Mouse (Mus musculus) telencephalon, adult 2 months (tissue): Measurements from ENCODE around the gene Fars2.
A peak's percentile ranks its signal among the peaks of the same experiment; 100 is the strongest.

Source experiments
- DNase-seq: peaks from one replicate; pipeline ENCODE4 v3.0.0-alpha.2; 2011; ENCODE audit warnings: low read depth, low spot score

Fars2 gene

DNA sequence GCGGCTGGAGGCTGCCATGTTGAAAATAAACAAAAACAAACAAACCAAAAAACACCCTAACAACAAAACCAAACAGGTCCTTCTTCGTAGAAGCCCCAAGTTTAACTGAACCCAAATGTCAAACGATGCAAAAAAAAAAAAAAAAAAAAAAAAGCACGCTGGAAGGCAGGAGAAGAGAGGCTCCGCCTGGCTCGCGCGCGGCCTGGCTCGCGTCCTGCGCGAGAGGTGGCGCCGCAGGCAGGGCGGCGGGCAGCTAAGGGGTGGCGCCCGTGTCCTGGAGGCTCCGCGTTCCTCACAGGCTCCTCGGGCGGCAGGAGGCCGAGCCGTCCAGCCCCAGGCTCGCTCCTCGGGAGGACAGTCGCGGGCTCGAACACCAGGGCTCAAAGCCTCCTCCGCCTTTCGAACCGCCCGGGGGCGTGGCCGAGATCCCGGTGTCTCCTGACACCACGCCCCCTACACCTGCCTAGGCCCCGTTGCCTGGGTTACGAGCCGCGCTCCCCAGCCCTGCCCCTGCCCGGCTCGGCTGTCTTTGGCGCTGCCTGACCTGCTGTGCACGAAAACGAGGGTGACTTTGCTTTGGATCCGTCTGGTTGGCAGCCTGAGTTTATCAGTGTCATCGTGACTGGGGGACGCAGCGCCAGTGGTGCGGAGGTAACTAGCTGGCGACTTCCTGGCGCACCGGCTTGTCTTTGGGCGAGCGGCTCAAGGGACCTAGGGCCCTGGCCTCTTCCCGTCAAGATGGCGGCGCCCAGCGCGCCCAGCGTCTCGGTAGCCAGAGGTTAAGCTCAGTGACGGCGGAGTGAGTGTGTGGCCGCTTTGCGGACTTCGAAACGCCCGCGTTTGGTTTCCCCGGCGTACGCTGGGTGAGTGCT, at the start of gene Fars2, which contains the start of gene Lyrm4:
Fars2 (plus strand) TSS at position 270 of the 872 bp plus-strand sequence.
Lyrm4 (minus strand) TSS at position 384 of the 872 bp plus-strand sequence.
- DNase-seq, result peak; percentile 91

DNA sequence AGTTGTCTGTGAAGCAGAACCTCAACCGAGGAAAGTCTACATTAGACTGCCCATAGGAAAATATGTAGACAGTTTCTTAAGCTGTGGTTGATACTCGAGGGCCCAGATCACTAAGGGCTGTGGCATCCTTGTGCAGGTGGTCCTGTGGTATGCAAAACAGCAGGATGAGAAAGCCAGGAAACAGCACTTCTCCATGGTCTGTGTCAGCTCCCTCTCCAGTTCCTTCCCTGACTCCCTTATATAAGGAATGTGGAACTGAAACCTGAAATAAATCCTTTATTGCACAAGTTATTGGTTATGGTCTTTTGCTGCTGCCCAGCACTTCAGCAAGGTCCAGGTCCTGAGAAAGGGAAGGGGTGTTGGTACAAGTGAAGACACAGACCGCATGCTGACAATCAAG, 42.7 kb upstream of the Fars2 start:
- DNase-seq, result no peak

DNA sequence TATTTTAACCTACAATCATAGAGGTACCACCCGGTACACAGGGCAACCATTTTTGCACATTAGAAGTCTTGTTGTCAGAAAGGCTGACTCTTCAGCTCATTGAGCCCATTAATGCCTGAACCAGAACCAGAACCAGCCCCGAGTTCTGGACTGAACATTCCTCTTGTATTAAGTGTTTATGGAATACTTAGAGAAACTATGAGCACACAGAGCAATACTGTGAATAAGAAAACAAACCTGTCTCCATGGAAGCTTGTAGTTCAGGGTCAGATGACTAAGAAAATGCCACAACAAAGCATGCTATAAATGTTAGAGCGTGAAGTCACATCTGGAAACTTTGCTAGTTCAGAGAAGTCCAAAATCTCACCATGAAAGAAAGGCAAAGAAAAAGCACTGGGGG, 35.6 kb upstream of the Fars2 start:
- no peak for DNase-seq

DNA sequence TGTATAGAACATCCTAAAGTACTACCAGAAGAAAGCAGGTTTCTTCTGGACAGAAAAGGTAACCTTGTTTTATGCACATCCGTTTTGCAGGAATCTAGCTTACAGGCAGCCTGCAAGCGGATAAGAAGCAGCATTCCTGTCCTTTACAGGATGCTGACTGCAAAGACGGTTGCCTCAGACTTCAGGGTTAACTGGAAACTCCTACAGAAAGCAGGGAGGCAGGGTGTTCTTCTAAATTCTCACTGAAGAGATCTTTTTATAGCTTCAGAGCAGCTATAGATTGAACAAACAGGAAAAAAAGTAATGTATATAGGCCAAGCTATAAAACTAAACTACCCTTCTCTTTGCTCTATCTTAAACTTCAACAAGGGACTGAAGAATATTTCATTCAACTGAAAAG, 32.5 kb upstream of the Fars2 start:
- peak; percentile 58 for DNase-seq

DNA sequence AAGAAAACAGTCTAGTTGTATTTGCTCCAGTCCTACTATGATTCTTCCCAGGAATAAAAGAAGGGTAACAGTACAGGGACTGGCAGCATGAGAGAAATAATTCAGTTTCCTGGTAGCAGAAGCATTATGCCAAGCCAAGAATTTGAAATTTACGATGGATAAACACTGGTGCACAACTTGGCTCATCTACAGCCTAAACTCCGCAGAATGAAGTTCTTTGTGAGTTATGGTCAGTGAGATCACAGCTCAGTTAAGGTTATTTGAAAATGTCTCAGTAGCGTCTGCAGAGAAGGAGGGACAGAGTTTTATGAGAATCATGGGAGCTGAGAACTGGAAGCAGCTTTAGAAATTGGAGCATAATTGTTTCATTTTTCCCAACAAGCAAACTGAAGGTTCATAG, 31.2 kb upstream of the Fars2 start:
- no peak for DNase-seq

DNA sequence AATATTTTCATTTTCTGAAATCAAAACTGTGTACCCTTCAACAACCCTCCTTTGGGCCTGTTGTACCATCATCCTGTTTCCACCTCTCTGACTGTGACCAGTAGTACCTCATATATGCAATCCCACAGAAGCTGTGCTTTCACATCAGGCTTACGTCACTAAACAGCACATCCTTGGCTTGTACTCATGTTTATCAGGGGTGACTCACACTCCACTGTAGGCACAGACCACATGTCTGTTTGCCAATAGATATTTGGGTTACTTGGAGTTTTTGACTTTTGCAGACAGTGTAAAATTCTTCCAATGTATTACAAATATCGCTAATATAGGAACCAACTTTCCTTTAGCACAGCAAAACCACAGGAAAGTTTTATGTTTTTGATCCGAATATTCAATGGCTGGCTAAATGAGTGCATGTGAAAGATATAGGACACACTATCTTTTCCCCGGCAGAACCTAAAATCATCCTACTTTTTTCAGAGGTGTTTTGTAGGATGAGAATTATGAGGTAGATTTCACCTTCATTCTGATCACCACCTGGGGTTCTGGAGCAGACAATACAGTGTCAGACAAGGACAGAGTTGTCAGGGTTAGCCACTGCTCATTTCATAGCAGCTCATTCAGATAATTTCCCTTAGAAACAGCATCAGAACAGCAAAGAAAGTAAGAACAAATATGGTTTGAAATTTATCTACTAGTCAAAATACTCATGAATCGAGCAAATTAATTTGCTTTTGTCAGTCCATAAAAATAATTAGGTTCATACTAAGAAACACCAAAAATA, 30.4 kb upstream of the Fars2 start:
- DNase-seq, result peak; percentile 9

DNA sequence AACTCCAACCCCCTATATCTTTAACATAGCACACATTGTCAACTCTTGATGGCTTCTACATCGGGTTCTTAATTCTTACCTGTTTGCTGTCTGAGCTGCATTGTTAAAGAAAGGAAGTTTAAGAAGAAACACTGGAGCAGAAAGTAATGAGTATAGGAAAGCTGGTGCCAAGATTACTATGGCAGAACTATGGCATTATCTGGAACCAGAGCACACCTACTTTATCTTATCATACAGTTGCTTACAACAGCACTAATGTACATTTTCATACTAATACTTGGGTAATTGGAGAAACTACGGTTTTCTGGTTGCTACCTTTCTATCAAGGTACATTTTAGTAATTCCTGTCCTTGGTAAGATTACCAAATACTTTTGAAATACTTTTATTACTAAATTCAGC, 29.8 kb upstream of the Fars2 start:
- no peak for DNase-seq

DNA sequence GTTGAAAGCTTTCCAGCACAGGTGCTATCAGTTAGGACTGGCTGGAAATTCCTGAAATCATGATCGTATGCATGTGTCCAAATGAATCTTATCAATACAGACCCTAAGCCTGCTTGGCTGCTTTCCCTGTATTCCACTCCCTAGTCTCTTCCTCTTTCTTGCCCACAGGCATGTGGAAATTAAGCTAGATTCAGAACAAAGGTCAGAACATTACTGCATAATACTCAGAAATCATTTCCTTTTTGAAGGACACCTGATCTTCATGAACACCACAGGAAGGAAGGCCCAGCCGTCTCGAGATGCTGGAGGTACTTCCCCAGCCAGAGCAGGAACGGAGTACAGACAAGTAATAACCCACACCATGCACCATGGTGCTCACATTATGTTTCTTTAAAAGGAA, 29.0 kb upstream of the Fars2 start:
- DNase-seq, result no peak

DNA sequence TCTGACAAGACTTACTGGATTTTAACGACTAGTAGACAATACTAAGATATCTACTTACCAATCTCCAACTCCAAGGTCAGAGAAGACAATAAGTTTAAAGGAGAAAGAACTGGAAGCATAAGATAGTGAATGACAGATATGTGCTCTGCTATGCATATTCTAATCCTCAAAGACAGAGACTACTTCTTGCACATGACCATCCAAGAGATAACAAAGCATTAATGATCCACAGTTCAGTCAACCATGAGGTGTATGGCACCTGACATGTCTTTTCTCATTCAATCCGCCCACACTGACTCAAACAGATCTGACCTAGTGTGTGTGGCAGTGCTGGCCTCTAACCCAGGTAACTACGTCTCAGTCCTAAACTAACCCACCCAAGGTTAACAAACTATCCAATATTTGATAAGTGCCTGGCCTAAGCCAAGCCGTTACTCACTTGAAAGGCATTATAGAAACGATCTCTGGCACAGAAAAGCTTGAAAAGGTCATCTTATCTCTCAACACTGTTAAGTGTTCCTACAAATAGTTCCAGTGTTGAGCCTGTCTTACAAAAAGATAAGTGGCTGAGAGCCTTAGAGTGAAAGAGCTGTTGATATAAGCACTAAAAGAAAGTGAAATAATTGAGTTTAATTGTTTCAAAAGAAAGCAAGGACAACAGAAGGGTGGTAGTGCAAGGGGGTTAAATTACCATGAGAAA, 20.4 kb upstream of the Fars2 start:
- no peak for DNase-seq

DNA sequence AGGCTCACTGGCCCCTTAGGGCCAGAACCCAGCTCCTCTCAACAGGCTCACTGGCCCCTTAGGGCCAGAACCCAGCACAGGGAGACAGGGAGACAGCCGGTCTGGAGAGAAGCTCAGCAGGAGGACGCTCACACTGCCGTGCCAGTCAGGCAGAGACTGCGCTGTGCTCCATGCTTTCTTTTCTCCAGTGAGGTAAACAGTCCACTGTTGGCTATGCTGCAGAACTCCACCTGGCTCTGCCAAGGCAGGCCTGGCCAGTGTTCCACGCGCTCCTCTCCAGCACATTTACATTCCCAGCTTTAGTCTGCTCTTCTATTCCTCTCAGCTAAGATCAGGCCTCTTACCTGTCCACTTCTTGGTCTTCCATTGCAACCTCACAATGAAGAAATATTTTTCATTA, 11.6 kb upstream of the Fars2 start:
- no peak for DNase-seq

DNA sequence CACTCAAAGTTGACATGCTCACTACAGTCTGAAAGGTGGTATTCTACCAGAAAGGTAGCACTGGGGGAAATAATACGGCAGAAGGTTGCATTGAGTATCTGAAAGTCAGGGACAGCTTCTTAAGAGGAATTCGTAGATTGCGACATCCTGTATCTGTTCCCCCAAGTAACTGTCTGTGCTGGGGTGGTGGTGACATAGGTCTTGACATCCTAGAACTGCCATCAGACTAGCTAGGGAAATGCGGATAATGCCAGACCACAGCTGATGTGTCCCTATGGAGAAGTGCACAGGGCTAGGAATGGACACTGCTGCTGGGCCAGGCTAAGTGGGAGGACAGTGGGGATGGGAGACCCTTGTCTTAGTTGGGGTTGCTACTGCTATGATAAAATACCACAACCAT, 8.7 kb upstream of the Fars2 start:
- DNase-seq, result no peak

DNA sequence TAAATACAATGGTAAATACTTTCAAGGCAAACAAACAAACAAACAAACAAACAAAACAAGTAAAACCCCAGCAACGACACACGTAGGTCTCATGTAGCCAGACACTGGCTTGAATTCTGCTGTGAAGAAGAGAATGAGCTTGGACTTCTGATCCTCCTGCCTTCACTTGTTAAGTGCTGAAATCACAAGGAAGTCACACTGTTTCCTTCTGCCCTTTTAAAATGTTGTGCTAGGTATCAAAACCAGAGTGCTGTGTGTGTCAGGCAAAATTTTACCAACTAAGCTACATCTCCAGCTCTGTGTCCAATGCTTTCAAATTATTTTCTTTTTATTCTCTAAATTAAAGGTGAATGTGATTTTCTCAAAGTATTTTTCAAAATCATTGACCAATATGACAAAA, 5.9 kb upstream of the Fars2 start:
- DNase-seq, result no peak

DNA sequence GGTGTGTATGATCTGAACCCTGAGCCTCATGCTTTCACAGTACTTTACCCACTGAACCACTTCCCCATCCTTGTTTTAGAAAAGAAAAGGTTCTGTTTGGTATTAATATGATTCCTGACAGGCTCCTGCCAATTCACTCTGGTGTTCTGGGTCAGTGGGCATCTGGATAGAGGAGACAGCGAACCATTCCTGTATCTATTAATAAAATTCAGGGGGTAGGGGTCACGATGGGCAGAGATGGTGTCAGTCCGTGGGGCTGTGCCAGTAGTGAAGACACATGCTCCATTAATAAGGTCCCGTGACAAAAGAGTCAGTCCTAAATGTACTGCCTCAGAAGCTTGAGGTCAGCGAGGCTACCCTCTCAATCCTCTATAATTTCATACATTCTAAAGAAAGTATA, 4.0 kb upstream of the Fars2 start:
- no peak for DNase-seq

DNA sequence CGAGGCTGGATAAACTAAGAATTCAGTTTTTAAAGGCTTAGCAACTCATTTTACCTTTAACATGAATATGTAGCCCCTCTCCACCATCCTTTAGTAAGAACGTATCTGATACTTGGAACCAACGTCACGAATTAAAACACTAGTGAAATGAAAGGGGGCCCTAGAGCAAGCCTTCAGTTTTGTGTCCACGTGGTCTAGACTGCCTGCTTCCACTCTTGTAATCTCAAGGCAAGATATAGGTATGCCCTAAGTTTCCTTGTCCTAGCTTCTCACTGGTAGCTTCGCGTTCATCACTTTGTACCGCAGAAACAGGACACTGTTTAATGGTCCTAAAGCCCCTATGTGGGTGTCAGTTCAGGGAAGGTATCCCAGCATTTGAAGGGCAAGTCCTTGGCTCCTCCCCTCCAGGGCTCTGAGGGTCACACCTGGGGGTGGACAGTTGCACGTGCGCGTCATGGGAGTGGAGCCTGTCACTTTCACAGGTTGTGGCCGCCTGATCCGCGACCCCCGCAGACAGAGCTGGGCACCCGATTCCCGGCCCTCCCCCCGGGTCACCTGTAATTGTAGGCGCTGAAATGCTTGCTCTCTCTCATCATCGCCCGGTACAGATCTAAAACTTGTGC, 581 bp upstream of the Fars2 start:
- DNase-seq, result no peak

DNA sequence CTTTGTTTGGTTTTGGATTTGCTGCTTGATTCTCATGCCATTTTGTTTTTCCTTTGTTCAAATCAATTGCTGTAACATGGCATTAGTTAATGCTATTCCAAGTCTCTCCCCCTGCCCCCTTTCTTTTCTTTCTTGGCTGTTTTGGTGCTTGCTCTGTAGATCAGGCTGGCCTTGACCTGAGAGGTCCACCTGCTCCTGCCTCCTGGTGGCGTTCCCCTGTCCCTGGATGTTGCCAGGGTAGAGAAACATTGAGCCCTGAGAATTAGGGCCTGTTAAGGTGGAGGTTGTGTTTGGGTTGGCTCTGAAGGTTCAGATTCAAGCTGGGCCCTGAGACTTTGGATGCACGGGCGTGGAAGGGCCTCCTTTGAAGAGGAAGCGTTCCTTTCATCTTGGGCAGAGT, 2.5 kb downstream of the Fars2 start:
- DNase-seq, result no peak

DNA sequence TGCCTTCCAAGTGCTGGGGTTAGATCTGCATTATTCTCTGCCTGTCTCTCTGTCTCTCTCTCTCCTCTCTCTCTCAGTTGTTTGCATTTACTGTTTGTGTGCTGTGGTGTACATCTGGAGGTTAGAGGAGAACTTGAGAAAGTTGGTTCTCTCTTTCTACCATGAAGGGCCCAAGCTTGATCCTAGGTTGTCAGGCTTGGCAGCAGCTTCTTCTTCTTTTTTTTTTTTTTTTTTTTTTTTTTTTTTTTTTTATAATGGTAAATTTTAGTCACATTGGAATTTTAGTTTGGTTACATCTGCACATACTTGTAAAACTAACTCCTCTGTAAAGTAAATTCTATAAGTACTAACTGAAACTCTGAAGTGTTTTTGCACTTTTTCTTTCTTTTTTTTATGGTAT, 3.4 kb downstream of the Fars2 start:
- DNase-seq, result no peak

DNA sequence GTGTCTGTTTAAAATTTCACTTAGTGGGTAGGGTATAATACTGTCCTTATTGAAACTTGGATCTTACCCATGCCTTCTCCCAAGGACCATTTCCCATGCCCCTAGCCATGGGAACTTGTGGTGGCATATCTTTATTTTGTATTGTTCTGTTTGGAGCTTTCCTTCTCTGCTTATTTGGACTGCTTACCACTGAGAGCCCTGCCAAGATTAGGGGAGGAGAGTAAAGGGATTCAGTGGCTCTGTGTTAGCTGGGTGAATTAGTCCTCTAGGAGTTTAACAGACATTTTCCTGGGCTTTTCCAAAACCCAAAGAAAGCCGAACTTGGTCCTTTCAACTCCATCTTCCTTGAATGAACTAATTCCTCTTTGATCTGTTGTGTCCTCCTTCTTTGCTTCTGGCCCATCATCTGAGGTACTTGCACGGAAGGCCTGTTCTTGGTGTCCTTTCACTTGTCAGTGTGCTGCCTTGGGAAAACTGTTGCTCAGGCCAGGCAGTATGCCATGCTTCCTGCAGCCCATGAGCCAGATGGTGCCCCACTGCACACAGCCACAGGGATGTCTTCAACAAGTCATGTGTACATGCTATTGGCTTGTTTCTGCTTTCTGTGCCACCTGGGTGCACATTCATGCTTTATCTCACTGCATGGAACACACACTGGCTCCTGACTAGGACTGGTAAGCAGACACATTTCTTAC, 12.3 kb downstream of the Fars2 start:
- DNase-seq, result no peak

DNA sequence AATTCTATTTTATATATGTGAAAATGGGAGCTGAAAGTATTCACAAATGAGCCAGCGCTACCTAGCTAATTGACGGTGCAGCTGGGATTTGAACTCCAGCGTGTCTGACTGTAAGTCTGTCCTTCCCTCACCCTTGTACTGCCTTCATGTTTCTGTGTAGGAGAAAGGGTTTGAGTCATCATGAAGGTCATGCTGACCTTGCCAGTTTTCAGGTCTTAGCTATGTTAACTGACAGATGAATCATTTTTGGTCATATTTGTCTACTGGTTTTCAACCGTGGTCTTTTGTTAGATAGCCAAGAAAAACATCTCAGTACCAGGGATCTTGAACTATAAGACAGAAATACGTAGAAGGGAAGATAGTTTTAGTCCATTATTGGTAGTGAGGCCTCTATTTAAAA, 14.2 kb downstream of the Fars2 start:
- no peak for DNase-seq

DNA sequence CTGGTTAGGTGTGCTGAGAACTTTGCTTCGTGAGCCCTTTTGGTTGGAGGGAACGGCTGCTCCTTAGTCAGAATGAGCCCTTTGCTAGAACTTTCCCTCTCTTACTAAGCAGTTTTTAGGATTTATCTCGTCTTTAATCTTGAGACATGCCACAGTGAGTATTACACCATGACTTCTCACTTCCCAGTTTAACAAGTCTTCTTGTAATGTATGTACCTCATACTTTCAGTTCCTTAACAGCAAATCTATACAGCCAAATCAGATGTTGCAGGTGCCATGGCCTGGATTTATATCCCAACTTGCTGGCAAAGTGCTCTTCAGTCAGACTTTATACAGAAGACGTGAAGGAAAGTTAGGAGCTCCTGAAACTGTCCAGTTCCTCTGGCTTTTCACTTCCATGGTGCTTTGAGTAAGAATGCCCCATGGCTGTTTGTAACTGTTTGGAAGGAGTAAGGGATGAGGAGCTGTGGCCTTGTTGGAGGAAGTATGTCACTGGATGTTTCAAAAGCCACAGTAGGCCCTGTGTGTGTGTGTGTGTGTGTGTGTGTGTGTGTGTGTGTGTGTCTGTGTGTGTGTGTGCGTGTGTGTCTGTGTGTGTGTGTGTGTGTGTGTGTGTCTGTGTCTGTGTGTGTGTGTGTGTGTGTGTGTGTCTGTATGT, 14.9 kb downstream of the Fars2 start:
- no peak for DNase-seq

DNA sequence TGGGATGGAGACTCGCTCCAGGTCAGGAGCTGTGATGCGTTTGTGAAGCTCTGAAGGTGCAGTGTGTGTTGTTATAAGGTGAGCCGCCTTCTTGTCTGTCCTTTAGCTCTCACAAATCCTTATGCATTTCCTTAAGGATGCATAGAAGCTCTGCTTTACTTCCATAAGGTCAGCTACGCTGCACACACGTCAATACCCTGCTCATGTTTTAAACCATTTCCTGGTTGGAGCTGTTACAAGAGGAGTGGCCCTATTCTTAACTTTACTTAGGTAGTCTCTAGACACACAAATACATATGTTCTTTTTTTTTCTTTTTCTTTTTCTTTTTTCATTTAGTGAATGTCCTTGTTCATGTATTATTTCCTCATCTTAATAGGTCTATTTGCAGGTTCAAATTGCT, 22.5 kb downstream of the Fars2 start:
- no peak for DNase-seq
